Mouse (Mus musculus) bone marrow macrophage, adult 2 months (primary cell): ENCODE data around the gene Zfp384.

Experiments
- CTCF ChIP-seq: IDR thresholded peaks from 2 replicates; pipeline ENCODE4 v1.5.1; 2012; ENCODE audit warnings: low read depth, mild to moderate bottlenecking, low read length, moderate library complexity
- POLR2A ChIP-seq: IDR thresholded peaks from 2 replicates; pipeline ENCODE4 v1.6.1; 2012; ENCODE audit warnings: mild to moderate bottlenecking, low read depth, low read length, borderline replicate concordance

- TF ChIP-seq CTCF: no peak
- no peak for TF ChIP-seq POLR2A
Observed at GRCm38 (mm10) chr6:124961021-124961420, 47.9 kb upstream of the Zfp384 start.
